Mouse (Mus musculus) limb, embryonic 11.5 days (tissue): ENCODE measurements around the gene Bcar3. TPM values are rescaled to one million over a fixed set of nuclear protein-coding genes. Genes with fewer than 3 reads are reported as not detected.

Source experiments
- ATAC-seq: fragments of 200-750 bp; cut with Nextera tagmentation; 2 replicates; pipeline ENCODE4 v1.8.0; 2017; ENCODE audit warnings: low read depth; ENCODE audit not compliant: insufficient number of reproducible peaks, low FRiP score, low TSS enrichment
- DNase-seq: peaks from one replicate; pipeline ENCODE4 v3.0.0-alpha.2; 2015; ENCODE audit warnings: low spot score
- H3K27ac ChIP-seq: fragments of 300-500 bp; sonication (generic); replicated peaks from 2 replicates; pipeline ENCODE4 v1.5.1; 2014; ENCODE audit warnings: low read depth, mild to moderate bottlenecking, low read length
- H3K27me3 ChIP-seq: fragments of 300-500 bp; sonication (generic); 2 replicates; pipeline ENCODE4 v1.6.1; 2014; ENCODE audit warnings: mild to moderate bottlenecking, low read length, mixed read lengths; ENCODE audit not compliant: control insufficient read depth, insufficient read depth
- H3K36me3 ChIP-seq: fragments of 300-500 bp; sonication (generic); 2 replicates; pipeline ENCODE4 v1.6.1; 2014; ENCODE audit warnings: mild to moderate bottlenecking, low read length, moderate library complexity, mixed read lengths; ENCODE audit not compliant: control insufficient read depth, insufficient read depth
- H3K4me1 ChIP-seq: fragments of 300-500 bp; sonication (generic); 2 replicates; pipeline ENCODE4 v1.6.1; 2014; ENCODE audit warnings: low read length, mixed read lengths; ENCODE audit not compliant: control insufficient read depth, insufficient read depth
- H3K4me2 ChIP-seq: fragments of 300-500 bp; sonication (generic); 2 replicates; pipeline ENCODE4 v1.6.1; 2014; ENCODE audit warnings: low read depth, mild to moderate bottlenecking, moderate library complexity; ENCODE audit not compliant: severe bottlenecking
- H3K4me3 ChIP-seq: fragments of 300-500 bp; sonication (generic); 2 replicates; pipeline ENCODE4 v1.5.1; 2014; ENCODE audit warnings: low read depth, low read length
- H3K9ac ChIP-seq: fragments of 300-500 bp; sonication (generic); 2 replicates; pipeline ENCODE4 v1.6.1; 2014; ENCODE audit warnings: mild to moderate bottlenecking, low read length
- H3K9me3 ChIP-seq: fragments of 300-500 bp; sonication (generic); 2 replicates; pipeline ENCODE4 v1.6.1; 2016; ENCODE audit warnings: low read length; ENCODE audit not compliant: control insufficient read depth
- whole genome bisulfite sequencing: fragments of 180-500 bp; shearing (Covaris S2); extraction: QIAGEN DNeasy Blood & Tissue Kit; methylation state at CpG from one replicate; pipeline ENCODE4 v1.1.7; 2014; 5-methylcytosine and 5-hydroxymethylcytosine counted together
- polyA plus RNA-seq: library from polyadenylated mRNA; unstranded; fragments of >200 nt; fragmentation: Nextera tagmentation; extraction: Ambion mirVana; gene quantifications from 2 replicates; pipeline ENCODE4 v1.2.1, GENCODE M21; 2014

Bcar3 gene
- polyA plus RNA-seq, 1 experiment from 2014 or later, result 3.8 TPM

DNA sequence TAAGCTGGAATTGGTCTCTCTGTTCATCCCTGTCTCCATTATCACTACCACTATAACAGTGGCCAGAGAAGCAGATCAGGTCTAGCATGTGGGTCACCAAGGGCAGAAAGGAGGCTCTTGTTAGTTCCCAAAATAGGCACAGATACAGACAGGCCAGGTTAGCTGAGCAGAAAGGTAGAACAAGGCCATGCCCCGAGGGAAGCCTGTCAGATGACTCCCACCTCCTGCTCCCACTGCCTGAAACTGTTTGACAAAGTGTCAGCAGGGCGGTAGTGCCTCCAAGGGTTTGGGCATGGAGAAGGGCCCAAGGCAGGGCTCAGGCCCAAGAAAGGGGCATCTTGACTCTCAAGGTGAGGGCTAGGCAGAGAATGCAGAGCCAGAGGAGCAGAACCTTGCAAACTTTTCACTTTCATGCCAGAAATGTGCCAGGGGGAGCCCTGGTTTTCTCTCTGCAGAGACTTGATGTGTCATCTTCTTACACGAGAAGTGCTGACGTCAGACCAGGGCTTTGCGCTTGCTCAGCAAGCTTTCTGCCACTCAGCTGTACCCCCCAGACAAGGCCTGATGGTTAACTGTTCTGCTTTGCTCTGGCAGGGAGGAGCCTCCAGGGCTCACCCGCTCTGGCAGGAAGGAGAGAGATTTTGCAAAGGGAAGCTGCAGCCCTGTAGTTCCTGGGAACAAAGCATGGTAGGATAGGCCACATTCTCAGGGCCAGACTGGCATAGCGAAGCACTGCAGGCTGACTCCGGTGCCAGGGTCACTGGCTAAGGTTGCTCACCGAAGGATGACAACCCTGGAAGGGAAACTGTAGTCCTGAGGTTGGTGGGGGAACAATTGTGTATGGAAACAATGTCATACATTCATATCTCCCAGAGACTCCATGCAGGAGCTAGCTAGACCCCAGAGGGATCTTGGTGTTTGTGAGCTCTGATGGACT, 7.3 kb downstream of the Bcar3 start:
- DNase-seq (no peak), ATAC-seq (no peak)
- WGBS, result 75% methylated on average over 9 of the region's 9 CpGs
- H3K27me3 ChIP-seq, result no peaks in the 10 kb centered on the region
- H3K4me2 ChIP-seq, result no peak overlapping the region
- no peaks in the 10 kb centered on the region; the same call in 1 of the 2 replicates for H3K4me1 ChIP-seq
- no peak overlapping the region for H3K4me3 ChIP-seq
- no peaks in the 10 kb centered on the region for H3K9me3 ChIP-seq
- no peaks in the 10 kb centered on the region for H3K36me3 ChIP-seq
- H3K27ac ChIP-seq, result no peak overlapping the region
- H3K9ac ChIP-seq, result peak overlapping the region; percentile 23; the same call in 1 of the 2 replicates

DNA sequence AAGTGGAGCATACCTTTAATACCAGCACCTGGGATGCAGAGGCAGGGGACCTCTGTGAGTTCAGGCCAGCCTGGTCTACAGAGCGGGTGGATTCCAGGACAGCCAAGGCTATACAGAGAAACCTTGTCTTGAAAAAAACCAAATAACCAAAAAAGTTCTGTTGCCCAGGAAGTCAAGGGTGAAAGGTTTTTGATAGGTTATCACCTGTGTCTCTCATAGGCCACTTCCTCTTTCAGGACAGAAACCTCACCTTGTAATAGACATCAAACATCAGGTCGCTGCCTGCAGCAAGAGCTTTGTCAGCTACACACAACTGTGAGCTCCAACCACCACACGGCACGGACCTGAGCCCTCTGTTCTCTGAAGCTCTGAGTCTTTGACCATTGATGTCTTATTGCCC, 10.6 kb downstream of the Bcar3 start:
- Histone ChIP-seq H3K4me2 (no peak overlapping the region), H3K4me3 (no peak overlapping the region), H3K9me3 (no peaks in the 10 kb centered on the region), H3K4me1 (no peaks in the 10 kb centered on the region; the same call in 1 of the 2 replicates), H3K36me3 (no peaks in the 10 kb centered on the region), H3K27me3 (no peaks in the 10 kb centered on the region), H3K27ac (no peak overlapping the region), H3K9ac (no peak overlapping the region)
- no peak for ATAC-seq
- no peak for DNase-seq
- WGBS, result 87% methylated on average over 4 of the region's 4 CpGs

DNA sequence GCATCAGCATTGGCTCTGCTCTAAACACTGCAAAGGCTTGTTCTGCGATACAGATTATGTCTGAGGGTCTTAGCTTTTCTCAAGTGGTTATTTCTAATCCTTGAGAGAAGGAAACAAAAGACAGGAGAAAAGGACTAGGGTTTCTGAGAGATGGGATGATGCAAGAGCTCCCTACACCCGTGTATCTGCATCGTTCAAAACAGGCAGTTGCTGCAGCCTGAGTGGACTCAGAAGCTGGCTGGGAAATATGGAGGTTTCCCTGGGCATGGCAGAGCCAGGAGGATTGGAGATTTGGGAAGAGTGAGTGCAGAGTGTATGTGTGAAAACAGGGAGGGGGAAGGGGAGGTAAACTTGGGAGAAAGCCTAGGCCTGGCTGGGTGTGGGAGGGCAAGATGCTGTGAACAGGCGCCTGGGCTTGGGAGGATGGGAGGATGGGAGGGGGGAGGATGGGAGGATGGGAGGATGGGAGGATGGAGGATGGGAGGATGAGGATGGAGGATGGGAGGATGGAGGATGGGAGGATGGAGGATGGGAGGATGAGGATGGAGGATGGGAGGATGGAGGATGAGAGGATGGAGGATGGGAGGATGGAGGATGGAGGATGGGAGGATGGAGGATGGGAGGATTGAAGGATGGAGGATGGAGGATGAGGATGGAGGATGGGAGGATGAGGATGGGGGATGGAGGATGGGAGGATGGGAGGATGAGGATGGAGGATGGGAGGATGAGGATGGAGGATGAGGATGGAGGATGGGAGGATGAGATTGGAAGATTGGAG, 14.1 kb downstream of the Bcar3 start:
- Histone ChIP-seq H3K4me3 (no peak overlapping the region), H3K9me3 (no peaks in the 10 kb centered on the region), H3K4me2 (no peak overlapping the region), H3K27ac (no peak overlapping the region), H3K27me3 (no peaks in the 10 kb centered on the region), H3K36me3 (no peaks in the 10 kb centered on the region), H3K4me1 (no peaks in the 10 kb centered on the region; the same call in 1 of the 2 replicates), H3K9ac (no peak overlapping the region)
- WGBS, result 66% methylated on average over 4 of the region's 4 CpGs
- DNase-seq (no peak), ATAC-seq (no peak)

DNA sequence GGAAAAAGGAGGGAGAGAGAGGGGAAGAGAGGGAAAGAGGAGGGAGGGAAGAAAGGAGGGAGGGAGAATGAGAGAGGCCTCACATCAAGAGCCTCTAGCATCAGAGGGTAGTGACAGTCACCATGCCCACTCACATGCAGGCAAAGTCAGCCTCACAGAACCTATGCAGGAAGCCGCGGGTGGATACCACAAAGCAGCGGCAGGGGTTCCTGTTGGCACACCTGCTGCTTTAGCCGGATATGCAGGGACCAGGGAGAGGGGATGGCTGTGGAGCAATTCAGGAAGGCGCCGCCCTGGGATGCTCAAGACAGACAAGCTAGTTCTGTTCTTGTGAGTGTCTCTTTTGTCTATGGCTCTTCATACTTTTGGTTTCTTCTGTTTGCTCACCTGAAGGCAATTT, 15.0 kb downstream of the Bcar3 start:
- Histone ChIP-seq H3K4me1 (no peaks in the 10 kb centered on the region; the same call in 1 of the 2 replicates), H3K36me3 (no peaks in the 10 kb centered on the region), H3K4me2 (no peak overlapping the region), H3K27ac (no peak overlapping the region), H3K27me3 (no peaks in the 10 kb centered on the region), H3K4me3 (no peak overlapping the region), H3K9ac (no peak overlapping the region), H3K9me3 (no peaks in the 10 kb centered on the region)
- no peak for DNase-seq
- no peak for ATAC-seq
- whole genome bisulfite sequencing, result 36% methylated on average over 6 of the region's 6 CpGs

DNA sequence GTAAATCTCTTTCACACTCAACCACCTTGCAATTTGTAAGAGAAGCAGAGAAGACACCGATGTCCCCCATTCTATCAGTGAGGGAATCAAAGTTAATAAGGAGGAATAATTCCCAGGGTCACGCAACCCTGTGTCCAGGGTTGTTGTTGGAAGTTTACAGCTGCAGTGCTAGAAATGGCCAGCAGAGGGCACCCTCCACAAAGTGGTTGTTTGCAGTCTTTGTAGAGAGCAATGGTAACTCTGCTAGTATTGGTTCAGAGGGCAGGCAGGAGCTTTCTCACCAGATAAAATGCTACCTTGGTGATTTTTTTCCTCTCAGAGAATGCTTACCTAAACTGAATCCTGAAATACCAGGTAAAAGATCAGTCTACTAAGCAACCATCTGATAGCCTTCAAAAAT, 18.1 kb downstream of the Bcar3 start:
- H3K4me3 ChIP-seq, result no peak overlapping the region
- H3K9ac ChIP-seq, result no peak overlapping the region
- no peaks in the 10 kb centered on the region for H3K27me3 ChIP-seq
- no peak overlapping the region for H3K4me2 ChIP-seq
- no peaks in the 10 kb centered on the region for H3K9me3 ChIP-seq
- no peak overlapping the region for H3K27ac ChIP-seq
- DNase-seq, result peak; percentile 95
- no peaks in the 10 kb centered on the region for H3K36me3 ChIP-seq
- no peak for ATAC-seq
- 18% methylated on average over 2 of the region's 2 CpGs for WGBS
- H3K4me1 ChIP-seq, result peaks cover 5% of the 10 kb centered on the region; the same call in 1 of the 2 replicates

DNA sequence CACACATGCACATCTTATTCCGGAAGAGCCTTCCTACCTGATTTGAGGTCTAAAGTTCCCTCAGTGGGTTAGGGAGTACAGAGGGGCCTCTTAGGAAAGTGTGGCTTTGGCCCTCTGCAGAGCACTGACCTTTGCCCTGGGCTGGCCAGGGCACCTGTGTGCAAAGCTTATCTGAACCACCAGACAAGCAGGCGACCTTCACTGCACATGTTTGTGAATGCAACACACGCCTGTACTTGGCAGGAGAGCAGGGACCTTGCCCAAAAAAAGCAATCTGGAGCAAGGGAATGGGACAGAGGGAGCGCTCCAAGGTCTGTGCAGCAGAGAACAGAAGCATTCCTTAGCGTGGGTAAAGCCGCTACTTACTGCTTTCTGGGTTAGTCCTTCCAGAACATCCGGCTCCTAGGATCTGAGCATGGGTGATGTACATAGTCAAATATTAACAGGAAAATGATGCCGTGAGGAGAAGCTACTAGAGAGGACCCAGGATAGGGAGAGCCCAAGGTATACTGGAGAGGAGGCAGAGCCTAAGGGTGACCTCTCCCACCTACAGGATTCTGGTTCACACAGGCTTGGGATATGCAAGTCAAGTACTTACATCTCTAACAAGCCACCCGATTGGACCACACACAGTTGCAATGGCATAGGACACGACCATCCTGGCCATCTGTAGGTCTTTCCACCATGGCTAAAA, 19.1 kb downstream of the Bcar3 start:
- Histone ChIP-seq H3K4me3 (no peak overlapping the region), H3K4me2 (no peak overlapping the region), H3K36me3 (no peaks in the 10 kb centered on the region), H3K27me3 (no peaks in the 10 kb centered on the region), H3K9ac (no peak overlapping the region), H3K4me1 (peaks cover 5% of the 10 kb centered on the region; the same call in 1 of the 2 replicates), H3K9me3 (no peaks in the 10 kb centered on the region), H3K27ac (no peak overlapping the region)
- ATAC-seq, result no peak
- no peak for DNase-seq
- WGBS, result 81% methylated on average over 10 of the region's 10 CpGs

DNA sequence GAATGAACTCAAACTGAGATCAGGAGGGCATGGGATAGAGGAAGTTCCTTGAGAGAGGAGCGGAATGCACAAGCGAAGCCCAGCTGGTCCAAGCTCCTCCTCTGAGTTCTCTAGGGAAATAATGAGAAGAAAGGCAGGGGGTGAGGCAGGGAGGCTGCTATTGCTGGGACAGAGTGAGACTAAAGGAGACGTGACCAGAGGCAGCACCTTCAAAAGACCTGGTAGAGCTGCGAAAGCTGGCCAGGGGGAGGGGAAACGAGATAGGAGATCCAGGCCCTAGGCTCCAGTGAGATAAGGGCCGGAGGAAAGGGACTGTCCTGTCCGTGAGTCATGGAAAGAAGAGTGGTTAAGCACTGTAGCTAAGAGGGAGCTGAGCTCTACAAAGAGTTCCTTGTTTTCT, 20.0 kb downstream of the Bcar3 start:
- ATAC-seq (no peak), DNase-seq (no peak)
- no peak overlapping the region for H3K4me2 ChIP-seq
- no peak overlapping the region for H3K27ac ChIP-seq
- peaks cover 5% of the 10 kb centered on the region; the same call in 1 of the 2 replicates for H3K4me1 ChIP-seq
- no peaks in the 10 kb centered on the region for H3K9me3 ChIP-seq
- WGBS, result 67% methylated on average over 7 of the region's 7 CpGs
- H3K27me3 ChIP-seq, result no peaks in the 10 kb centered on the region
- no peak overlapping the region for H3K4me3 ChIP-seq
- no peaks in the 10 kb centered on the region for H3K36me3 ChIP-seq
- H3K9ac ChIP-seq, result no peak overlapping the region

DNA sequence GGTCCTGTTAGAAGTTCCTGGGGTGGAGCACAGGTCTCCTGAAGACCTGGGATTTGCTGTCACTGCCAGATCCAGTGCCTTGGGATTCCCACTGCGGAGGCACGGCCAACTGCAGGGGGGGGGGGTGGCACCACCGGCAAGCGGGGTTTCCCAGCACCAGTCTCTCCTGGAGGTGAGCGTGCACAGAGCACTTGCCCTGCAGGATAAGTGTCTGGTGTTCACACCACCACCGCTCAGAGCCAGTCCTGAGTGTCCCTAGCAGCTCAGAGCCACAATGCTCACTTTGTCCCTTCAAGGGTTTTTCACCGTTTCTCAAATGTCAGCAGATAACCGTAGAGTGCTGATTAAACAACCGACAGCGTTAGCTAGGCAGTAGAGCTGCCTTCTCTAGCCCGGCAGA, 22.7 kb downstream of the Bcar3 start:
- no peak overlapping the region for H3K9ac ChIP-seq
- H3K4me2 ChIP-seq, result no peak overlapping the region
- H3K36me3 ChIP-seq, result no peaks in the 10 kb centered on the region
- no peaks in the 10 kb centered on the region for H3K9me3 ChIP-seq
- peaks cover 7% of the 10 kb centered on the region; the same call in 1 of the 2 replicates for H3K4me1 ChIP-seq
- ATAC-seq (0 out of 2 replicates have a peak, but pooled peaks have one; percentile 48), DNase-seq (no peak)
- no peak overlapping the region for H3K27ac ChIP-seq
- H3K4me3 ChIP-seq, result no peak overlapping the region
- H3K27me3 ChIP-seq, result no peaks in the 10 kb centered on the region
- 28% methylated on average over 11 of the region's 11 CpGs for WGBS
